Mouse (Mus musculus): Measurements from ENCODE around the gene Smyd2.

GRCm38 (mm10) chr1:189883531-189884170 lies 38.5 kb downstream of the Smyd2 start:
- TF ChIP-seq POLR2A (IDR thresholded peaks at IDR 0.05; ENCODE audit: extremely low read depth, insufficient read depth, low read length) (no peak), CTCF (IDR thresholded peaks at IDR 0.05; ENCODE audit: low read depth, low read length) (peak; percentile 63)

All from liver, adult 2 months (tissue).